Mouse (Mus musculus) erythroblast, embryonic 14.5 days (primary cell): ENCODE measurements around the gene Ppp1cc.

Experiments
- GATA1 ChIP-seq: IDR thresholded peaks from 2 replicates; pipeline ENCODE4 v1.6.1; 2012; ENCODE audit warnings: low read length, inconsistent platforms, mixed read lengths
- TAL1 ChIP-seq: IDR thresholded peaks from 3 replicates; pipeline ENCODE4 v1.6.1; 2012; ENCODE audit warnings: low read length, inconsistent platforms, mixed read lengths

GRCm38 (mm10) chr5:122219655-122220629 is 61.9 kb downstream of the Ppp1cc start:
- TF ChIP-seq GATA1 (no peak), TAL1 (no peak)
